Mouse (Mus musculus) T-cell, adult 66 days (primary cell): Measurements from ENCODE around the gene Sox15. TPM values are rescaled to one million over a fixed set of nuclear protein-coding genes. Genes with fewer than 3 reads are reported as not detected.

Source experiments
- total RNA-seq, 2 experiments: library from RNA; stranded (reverse); gene quantifications; 3 replicates in 1 of 2; 4 replicates in 1 of 2; pipeline ENCODE4 v1.2.4; 2023

Gene Sox15
- total RNA-seq = under 1 TPM; 0.71 to 0.90 TPM

DNA sequence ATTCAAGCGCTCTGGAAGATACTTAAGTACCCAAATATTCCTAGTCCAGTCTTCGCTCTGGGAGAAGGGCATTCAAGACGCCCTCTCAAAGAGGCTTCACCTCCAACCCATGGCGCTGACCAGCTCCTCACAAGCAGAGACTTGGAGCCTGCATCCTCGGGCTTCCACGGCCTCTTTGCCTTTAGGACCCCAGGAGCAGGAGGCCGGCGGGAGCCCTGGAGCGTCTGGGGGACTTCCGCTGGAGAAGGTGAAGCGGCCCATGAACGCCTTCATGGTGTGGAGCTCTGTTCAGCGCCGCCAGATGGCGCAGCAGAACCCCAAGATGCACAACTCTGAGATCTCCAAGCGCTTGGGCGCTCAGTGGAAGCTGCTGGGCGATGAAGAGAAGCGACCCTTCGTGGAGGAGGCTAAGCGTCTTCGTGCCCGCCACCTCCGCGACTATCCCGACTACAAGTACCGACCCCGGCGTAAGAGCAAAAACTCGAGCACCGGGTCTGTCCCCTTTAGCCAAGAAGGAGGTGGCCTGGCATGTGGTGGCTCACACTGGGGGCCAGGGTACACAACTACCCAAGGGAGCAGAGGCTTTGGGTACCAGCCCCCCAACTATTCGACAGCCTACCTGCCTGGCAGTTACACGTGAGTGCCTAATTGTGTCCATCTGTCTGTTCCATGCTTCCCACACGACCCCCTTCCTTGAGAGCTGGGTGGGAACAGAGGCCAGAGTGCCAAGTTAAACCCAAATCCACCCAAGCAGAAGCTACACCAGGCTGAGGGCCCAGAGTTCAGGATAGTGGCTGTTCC, at the start of gene Sox15:
TSS of gene Sox15 (plus strand) at position 51 of the 801 bp plus-strand sequence.

DNA sequence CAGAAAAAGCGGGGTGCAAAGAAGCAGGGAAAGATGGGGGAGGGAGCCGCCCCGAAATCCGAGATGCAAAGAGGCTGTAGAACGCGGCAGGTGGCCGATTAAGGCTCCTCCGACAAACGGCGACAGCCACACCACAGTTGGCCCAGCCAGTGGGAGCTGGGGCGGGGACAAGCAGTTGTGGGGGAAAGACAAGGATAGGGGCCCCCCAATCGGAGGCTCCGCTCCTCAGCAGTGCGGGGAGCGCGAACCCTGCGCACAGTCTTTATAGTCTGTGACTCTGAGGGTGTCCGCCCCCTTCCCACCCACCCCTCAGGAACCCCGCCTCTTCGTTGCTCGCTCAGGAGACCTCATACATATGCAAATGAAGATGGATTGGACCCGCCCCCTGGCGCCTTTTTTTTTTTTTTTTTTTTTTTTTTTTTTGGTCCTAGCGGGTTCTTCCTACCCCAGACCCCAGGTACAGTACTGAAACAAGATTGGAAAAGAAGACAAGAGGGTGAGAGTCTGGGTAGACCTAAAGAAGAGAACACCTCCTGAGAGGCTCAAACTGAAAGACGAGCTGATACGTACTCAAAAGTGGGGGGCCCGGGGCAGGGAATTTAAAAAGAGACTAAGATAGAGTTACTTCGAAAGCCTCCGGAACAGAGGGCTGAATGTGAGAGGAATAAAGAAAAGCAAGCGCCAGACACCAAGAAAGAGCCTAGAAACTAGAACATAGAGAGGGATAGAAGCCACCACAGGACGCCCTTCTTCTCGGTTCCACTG, 49.2 kb upstream of the Sox15 start, which contains the start of gene Atp1b2:
TSS of gene Atp1b2 (minus strand) at position 217 of the 765 bp plus-strand sequence.

DNA sequence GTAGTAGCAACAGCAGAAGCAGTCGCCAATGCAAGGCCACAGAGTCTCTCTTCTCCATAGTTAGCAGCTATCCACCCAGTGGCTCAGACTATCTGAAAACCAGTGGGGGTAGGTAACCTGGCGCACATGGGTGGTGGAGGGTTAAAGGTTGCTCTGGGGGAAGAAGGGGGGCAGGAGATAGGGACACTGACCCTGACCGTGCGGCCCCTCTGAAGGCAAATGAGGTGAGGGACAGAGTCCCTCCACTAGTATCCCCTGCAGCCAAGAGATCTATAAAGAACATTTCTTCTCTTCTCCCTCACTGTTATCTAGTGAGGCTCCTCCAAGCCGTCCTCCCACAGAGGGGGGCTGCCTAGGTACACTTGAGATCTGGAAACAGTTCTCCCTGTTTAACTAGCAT, 37.3 kb upstream of the Sox15 start, which contains the start of gene Shbg:
TSS of gene Shbg (minus strand) at position 101 of the 400 bp plus-strand sequence.

DNA sequence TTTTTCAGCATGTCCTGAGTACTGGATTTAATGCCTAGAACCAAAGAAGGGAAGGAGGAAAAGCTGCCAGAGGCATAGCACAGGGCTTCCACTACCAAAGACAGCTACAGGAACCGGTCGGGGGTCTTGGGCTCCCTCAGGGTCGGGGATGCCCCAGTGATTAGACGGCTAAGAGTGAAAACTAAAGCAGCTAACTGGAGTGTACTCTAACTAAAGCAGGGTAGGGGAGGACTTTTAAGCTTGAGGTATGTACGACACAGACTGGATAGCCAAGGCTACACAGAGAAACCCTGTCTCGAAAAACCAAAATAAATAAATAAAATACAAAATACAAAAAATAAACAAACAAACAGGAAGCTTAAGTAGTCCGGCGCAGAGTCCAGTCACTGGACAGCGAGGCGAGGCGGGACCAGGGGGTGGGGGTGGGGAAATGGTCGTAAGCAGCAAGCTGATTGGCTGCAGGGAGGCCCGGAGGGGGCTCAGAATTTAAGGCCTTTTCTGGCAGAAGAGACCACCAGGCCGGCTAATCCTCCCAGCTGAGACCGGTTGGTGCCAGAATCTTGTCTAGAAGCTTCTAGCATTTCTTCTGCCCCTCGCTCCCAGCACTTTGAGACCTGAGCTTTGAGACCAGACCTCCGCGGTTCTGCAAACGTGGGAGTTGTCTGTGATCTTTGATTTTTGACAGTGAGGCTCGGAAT, 33.4 kb upstream of the Sox15 start, which contains the start of gene Sat2:
TSS of gene Sat2 (plus strand) at position 454 of the 698 bp plus-strand sequence.

DNA sequence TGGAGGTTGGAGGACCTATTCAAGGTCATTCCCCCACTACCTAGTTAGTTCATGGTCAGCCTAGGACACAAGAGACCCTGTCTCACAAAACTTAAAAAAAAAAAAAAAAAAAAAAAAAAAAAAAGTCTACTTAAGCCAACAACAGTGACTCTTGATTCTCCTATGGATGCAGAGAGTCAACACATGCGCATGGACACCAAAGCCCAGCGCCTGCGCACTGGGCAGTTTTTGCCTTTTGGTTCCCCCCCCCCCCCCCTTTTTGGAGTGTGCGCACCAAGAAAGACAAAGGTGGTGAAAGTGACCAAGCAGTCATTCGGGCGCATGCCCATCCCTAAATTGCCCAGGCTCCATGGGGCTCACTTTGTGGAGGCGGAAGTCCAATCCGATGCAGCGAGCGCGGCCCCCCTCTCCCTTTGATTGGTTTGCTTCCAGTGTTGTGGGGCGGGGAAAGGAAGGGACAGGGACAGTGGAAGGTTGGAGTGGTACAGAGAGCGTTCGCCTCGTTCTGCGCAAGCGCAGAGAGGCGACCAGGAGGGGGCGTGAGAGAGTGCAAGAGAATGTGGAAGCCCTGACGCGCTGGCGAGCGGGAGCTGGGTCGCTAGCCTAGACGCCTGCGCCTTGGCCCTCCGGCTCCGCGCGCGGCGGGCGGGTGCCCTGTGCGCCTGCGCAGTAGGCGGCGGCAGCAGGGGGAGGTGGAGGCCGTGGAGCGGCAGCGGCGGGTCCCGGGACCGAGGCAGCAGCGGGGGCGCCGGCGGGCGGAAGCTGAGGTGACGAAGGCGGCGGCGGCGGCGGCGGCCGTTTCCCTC, 22.6 kb upstream of the Sox15 start, which contains the start of gene Fxr2:
TSS of gene Fxr2 (plus strand) at position 707 of the 806 bp plus-strand sequence.

DNA sequence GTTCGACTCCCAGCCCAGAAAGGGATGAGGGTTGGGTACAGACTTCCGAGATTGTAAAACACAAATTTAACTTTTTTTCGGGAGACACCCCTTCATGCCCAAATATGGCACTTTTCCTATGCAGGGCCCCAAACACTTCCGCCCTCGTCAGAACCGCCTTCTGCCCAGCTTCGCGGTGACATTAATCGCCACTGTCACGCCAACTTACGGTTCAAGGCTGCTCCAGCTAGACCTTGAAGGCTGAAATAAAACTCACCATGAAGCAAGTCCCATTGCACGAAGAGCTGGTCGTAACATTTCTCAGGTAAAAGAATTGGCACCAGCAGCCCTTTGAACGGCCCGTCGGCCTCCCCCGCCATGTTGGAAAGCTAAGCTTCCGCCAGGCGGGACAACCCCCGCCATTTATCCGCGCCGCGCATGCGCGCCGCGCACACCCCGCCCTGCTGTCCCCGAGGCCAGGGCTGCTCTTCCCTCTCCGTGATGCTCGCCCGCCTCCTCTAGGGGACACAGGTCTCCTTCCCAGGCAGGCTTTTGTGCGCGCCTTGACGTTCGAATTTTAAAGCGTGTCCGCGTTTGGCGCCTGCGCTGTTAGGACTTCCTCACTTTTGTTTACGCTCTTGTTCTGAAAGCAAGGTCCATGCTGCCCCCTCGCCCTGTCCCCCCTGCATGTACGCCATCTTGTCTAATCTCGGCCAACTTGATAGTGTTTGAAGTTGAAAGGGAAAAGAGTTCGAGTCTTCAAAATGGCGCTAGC, 7.3 kb downstream of the Sox15 start, which contains the start of gene Mpdu1:
TSS of gene Mpdu1 (minus strand) at position 430 of the 754 bp plus-strand sequence.

DNA sequence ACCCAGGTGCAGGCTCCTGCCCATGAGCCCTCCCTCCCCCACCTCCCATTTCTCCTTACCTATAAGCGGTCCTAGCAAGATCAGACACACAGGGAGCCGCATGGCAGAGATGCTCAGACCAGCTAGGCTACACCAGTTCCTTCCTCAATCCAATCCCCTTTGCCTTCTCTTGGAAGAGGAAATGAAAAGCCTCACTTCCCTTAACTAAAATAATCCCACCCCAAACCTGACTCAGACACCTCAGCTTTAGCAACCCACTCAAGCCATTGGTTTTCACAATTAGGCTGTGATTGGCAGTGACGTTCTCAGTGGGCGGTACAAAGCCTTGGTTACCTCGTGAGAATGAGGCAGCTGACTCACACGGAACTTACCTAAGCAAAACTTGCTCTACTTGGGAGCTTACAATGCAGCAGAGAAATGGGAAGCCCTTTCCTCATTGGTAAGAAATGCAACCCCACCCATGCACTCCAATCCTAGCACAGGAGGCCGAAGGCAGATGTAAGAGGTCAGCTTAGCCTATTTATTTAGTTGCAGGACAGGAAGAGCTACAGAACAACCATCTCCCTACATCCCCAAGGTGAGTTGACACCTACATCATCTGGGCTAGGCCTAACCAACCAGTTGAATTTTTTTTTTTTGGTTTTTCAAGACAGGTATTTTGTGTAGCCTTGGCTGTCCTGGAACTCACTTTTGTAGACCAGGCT, 11.0 kb downstream of the Sox15 start, which contains the start of gene Cd68:
TSS of gene Cd68 (minus strand) at position 193 of the 704 bp plus-strand sequence.

DNA sequence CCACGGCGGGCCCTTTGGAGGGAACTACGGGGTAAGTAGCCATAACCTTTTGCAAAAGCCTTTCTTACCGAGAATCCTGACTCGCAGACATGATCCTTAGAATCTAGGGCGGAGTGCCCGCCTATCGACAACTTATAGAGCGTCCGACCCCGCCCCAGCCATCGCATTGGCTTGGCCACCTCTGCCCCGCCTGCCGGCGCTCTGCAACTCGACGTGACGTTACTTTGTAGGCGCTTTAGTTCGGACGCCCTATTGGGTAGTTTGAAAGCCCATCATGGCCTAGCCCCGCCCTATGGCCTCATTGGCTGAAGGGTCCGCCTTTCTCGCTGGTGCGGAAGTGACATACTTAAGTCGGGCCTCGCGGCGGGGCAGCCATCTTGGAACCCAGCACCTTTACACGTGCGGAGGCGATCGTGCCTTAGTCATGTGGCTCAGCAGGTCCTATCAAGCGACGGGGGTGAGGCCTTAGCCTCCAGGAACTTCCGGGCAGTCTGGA, 17.1 kb downstream of the Sox15 start, which contains the start of gene Eif4a1:
TSS of gene Eif4a1 (minus strand) at position 213 of the 496 bp plus-strand sequence.

DNA sequence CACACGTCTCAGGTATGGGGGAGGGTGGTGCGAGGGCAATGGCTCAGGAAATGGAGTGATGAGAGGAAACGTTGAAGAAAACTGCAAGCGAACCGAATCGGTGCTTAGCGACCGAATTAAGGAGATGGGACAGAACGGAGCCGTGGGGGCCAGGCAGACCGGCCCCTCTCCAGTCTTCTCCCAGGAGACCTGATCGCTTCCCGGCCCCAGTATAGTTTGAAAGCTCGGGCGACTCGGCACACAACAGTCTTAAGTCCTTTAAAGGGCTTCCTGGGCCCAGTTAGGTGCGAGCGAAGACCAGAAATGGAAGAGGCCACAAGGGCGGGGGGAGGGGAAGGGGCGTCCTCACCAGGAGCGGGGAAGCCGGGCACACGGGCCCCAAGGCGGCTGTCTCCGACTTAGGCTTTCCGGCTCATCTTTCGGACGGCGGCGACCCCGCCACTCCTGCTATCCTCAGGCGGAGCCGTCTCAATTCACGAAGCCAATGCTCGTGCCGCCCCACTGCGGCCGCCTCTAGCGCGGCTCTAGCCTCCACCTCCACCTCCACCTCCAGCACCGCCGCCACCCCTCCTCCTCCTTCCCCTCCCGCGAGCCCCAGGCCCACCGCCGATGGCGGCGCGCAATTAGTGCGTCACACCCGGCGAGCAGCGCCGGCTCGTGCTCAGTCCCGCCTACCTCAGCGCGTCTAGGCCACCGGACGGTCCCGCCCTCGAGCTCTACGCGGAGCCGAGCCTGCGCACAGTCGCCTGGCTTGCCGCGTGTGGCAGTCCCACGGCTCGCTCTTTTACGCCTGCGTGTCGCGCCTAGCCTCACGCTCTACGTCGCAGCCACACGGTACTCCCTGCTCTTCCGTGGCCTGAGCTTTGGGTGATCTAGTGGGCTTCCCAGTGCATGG, 26.4 kb downstream of the Sox15 start, which contains the start of gene Senp3:
TSS of gene Senp3 (minus strand) at position 771 of the 895 bp plus-strand sequence.

DNA sequence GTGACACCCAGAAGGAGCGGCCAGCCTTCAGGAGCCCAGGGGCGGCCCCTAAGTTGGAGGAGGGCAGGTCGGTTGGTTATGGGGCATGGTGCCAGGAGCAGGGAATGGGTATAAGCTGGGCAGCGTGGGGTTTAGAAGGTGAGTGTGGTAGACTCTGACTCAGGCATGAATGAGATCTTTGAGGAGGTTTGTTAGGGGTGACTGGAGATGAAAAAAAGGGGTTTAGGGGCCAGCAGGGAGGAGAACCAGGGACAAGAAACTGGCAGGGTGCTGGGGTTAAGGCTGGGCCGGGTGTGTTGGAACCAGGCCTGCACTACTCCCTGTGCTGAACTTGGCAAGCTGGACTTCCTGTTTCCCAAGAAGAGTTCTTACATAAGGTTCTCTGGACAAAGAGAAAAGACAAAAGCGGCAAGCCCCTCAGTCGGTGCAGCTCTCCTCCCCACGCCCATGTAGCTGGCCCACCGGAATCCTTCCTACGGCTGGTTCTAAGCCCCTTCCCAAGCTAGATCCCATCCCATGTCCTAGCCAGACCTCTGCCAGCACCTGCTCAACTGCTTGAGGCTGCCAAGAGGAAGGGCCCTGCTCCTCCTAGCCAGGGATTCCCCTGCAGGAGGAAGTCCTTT, 30.5 kb downstream of the Sox15 start, which contains the start of gene Tnfsf13:
TSS of gene Tnfsf13 (minus strand) at position 259 of the 623 bp plus-strand sequence.

DNA sequence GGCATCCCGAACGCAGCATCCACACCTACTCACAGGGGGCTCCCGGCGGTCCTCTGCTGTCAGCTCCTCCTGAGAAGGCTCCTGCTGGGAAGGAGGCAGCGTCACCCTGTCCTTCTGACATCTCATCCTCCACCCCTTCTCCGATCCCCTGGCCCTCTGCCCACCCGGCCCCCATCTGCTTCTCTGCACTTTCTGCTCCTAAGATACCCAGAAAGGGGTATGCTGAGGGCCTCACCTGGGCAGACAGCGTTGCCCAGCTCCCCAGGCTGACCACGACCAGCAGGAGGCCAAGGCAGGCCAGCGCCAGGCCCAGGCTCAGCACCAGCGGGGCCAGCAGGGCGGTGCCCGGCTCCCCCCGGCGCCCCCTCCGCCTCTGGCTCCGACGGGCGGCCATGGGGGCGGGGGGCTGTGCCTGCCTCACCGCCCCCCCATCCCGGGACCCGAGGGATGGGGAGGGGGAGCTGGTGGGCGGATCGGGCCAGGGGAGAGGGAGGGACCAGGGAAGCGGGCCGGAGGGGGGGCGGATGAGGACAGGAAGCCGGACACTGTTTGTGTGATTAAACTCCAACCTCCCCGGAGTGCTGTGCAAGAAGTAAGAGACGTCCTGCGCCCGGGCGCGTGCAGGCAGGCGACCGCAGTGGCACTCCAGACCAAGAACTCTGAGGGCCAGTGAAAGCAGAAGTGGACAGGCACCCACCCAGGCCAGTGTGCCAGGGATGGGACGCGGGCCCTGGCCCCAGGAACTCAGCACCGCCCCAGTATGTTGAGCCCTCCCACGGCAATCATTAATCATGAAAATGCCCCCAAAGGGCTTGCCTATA, 40.5 kb downstream of the Sox15 start, which contains the start of the genes Tnfsf12 and Tnfsfm13:
TSS of gene Tnfsf12 (minus strand) at position 489 of the 821 bp plus-strand sequence.
TSS of gene Tnfsfm13 (minus strand) at position 738 of the 821 bp plus-strand sequence.

Other genes with a start within 250 kb of the Sox15 start
- gene Kdm6b, start 241.6 kb upstream of the Sox15 start, total RNA-seq = 100 to 1,000 TPM; 135 to 162 TPM
- under 1 TPM; 0.03 TPM for gene Dnah2, start 106.2 kb upstream of the Sox15 start, total RNA-seq
- gene Efnb3, start 95.1 kb upstream of the Sox15 start, total RNA-seq = 1 to 10 TPM in 1 of 2 experiments, under 1 TPM in 1; 0.86 to 1.5 TPM
- 10 to 100 TPM; 16.2 TPM for gene Wrap53, start 75.1 kb upstream of the Sox15 start, total RNA-seq
- 100 to 1,000 TPM; 146 to 161 TPM for gene Trp53, start 75.0 kb upstream of the Sox15 start, total RNA-seq
- 1 to 10 TPM; 1.3 to 3.2 TPM for gene Atp1b2, start 49.4 kb upstream of the Sox15 start, total RNA-seq
- gene Shbg, start 37.4 kb upstream of the Sox15 start, total RNA-seq = not detected
- not detected for gene Sat2, start 33.3 kb upstream of the Sox15 start, total RNA-seq
- 10 to 100 TPM; 77.7 to 93.7 TPM for gene Fxr2, start 22.3 kb upstream of the Sox15 start, total RNA-seq
- gene Mpdu1, start 7.3 kb downstream of the Sox15 start, total RNA-seq = 10 to 100 TPM; 69.8 to 73.0 TPM
- gene Cd68, start 10.8 kb downstream of the Sox15 start, total RNA-seq = 10 to 100 TPM; 13.1 to 17.2 TPM
- gene Eif4a1, start 17.1 kb downstream of the Sox15 start, total RNA-seq = 100 to 1,000 TPM; 875 to 923 TPM
- gene Senp3, start 26.8 kb downstream of the Sox15 start, total RNA-seq = 100 to 1,000 TPM in 1 of 2 experiments, 10 to 100 TPM in 1; 99.8 to 112 TPM
- not detected for gene Tnfsf13, start 30.5 kb downstream of the Sox15 start, total RNA-seq
- gene Tnfsf12, start 40.5 kb downstream of the Sox15 start, total RNA-seq = 1 to 10 TPM in 1 of 2 experiments, under 1 TPM in 1; 0.47 to 1.3 TPM
- gene Tnfsfm13, start 40.8 kb downstream of the Sox15 start, total RNA-seq = under 1 TPM in 1 of 2 experiments, not detected in 1; 0.36 TPM
- 100 to 1,000 TPM; 156 to 172 TPM for gene Polr2a, start 103.3 kb downstream of the Sox15 start, total RNA-seq
- not detected for gene Slc35g3, start 106.7 kb downstream of the Sox15 start, total RNA-seq
- 10 to 100 TPM; 46.9 to 48.0 TPM for gene Zbtb4, start 110.6 kb downstream of the Sox15 start, total RNA-seq
- 1 to 10 TPM; 3.7 to 4.6 TPM for gene Chrnb1, start 140.6 kb downstream of the Sox15 start, total RNA-seq
- not detected for gene Fgf11, start 146.5 kb downstream of the Sox15 start, total RNA-seq
- not detected for gene Tmem102, start 150.3 kb downstream of the Sox15 start, total RNA-seq
- gene Gm39566, start 160.0 kb downstream of the Sox15 start, total RNA-seq = not detected
- gene Spem2, start 163.2 kb downstream of the Sox15 start, total RNA-seq = not detected
- gene Spem1, start 166.9 kb downstream of the Sox15 start, total RNA-seq = not detected
- gene Nlgn2, start 182.5 kb downstream of the Sox15 start, total RNA-seq = 1 to 10 TPM in 1 of 2 experiments, under 1 TPM in 1; 0.95 to 1.3 TPM
- 10 to 100 TPM; 18.6 to 19.6 TPM for gene Tmem256, start 183.2 kb downstream of the Sox15 start, total RNA-seq
- gene Plscr3, start 191.1 kb downstream of the Sox15 start, total RNA-seq = 10 to 100 TPM; 13.7 to 17.8 TPM
- gene Tnk1, start 203.4 kb downstream of the Sox15 start, total RNA-seq = not detected
- not detected for gene Tmem95, start 222.7 kb downstream of the Sox15 start, total RNA-seq
- gene Kctd11, start 226.1 kb downstream of the Sox15 start, total RNA-seq = 1 to 10 TPM; 1.5 to 2.1 TPM
- gene Acap1, start 240.2 kb downstream of the Sox15 start, total RNA-seq = 100 to 1,000 TPM; 462 TPM
- 1 to 10 TPM; 3.5 to 3.6 TPM for gene 2810408A11Rik, start 245.7 kb downstream of the Sox15 start, total RNA-seq
- gene Neurl4, start 245.8 kb downstream of the Sox15 start, total RNA-seq = 10 to 100 TPM; 64.4 to 66.0 TPM